ENCODE assay signal across 8 mouse cellular contexts in the genomic region with DNA sequence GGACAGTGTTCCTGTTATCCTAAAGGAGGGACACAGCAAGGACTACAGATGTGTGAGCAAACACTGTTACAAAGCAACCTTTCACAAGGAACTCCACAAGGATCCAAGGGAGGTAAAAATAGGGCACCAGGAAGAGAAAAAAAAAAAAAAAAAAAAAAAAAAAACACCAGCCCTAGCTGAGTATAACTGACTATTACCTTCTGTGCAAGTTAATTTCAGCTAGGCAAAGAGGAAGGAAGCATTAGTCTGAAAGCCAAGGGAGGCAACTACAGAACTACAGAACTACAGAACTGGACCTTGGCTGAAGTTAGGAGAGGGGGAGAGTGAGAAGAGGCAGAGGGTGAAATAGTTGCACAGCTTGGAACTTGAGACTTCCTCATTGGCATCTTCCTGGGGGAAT. TPM values are rescaled to one million over a fixed set of nuclear protein-coding genes. Genes with fewer than 3 reads are reported as not detected.
DNase-seq lines count a peak whose midpoint lies in the region; ATAC-seq and TF ChIP-seq lines count a peak whose summit lies in the region.

No protein-coding gene starts in this region.

- H3K9ac ChIP-seq in hindbrain, embryonic 14.5 days, result peak overlapping the region; percentile 84
- H3K9ac ChIP-seq in neural tube, embryonic 13.5 days, result peak overlapping the region; percentile 88

- H3K4me2 ChIP-seq in hindbrain, embryonic 14.5 days (replicated peaks), result peak overlapping the region; percentile 61; the same call in 1 of the 2 replicates
- H3K4me2 ChIP-seq in neural tube, embryonic 13.5 days, result peak overlapping the region; percentile 66; the same call in 1 of the 2 replicates

- H3K27me3 ChIP-seq in erythroblast, embryonic 14.5 days (ENCODE audit: control insufficient read depth), result no peaks in the 10 kb centered on the region
- no peaks in the 10 kb centered on the region for H3K27me3 ChIP-seq in hindbrain, embryonic 14.5 days (ENCODE audit: control insufficient read depth, insufficient read depth, low read length)
- no peaks in the 10 kb centered on the region for H3K27me3 ChIP-seq in neural tube, embryonic 13.5 days

- TF ChIP-seq POLR2A in lung, adult 2 months (IDR thresholded peaks at IDR 0.05; ENCODE audit: borderline replicate concordance, extremely low read depth, low read depth, low read length), result no peak

- H3K27ac ChIP-seq in hindbrain, embryonic 14.5 days, result no peak overlapping the region
- H3K27ac ChIP-seq in neural tube, embryonic 13.5 days (replicated peaks), result 0 out of 2 replicates have a peak overlapping the region, but pooled peaks have one; percentile 98

- ATAC-seq in erythroblast, adult 5-6 weeks (replicated peaks; ENCODE audit: low FRiP score, poor library complexity, severe bottlenecking), result no peak
- no peak for ATAC-seq in hindbrain, embryonic 14.5 days (ENCODE audit: low FRiP score)
- ATAC-seq in neural tube, embryonic 13.5 days (ENCODE audit: low read depth), result no peak
- no peak for ATAC-seq in frontal cortex, adult (ENCODE audit: low TSS enrichment)

- TF ChIP-seq CTCF in lung, adult 2 months (IDR thresholded peaks at IDR 0.05; ENCODE audit: insufficient read depth, low read length), result no peak

- no peaks in the 10 kb centered on the region for H3K9me3 ChIP-seq in erythroblast, embryonic 14.5 days (ENCODE audit: control insufficient read depth, low read length)
- no peaks in the 10 kb centered on the region for H3K9me3 ChIP-seq in hindbrain, embryonic 14.5 days (ENCODE audit: control insufficient read depth, low read length)
- no peaks in the 10 kb centered on the region for H3K9me3 ChIP-seq in neural tube, embryonic 13.5 days

- peaks cover 20% of the 10 kb centered on the region for H3K4me1 ChIP-seq in erythroblast, embryonic 14.5 days (ENCODE audit: control insufficient read depth)
- H3K4me1 ChIP-seq in lung, adult 2 months (ENCODE audit: control insufficient read depth, insufficient read depth, low read length), result peaks cover 7% of the 10 kb centered on the region; the same call in 1 of the 2 replicates
- peaks cover 9% of the 10 kb centered on the region; the same call in 1 of the 2 replicates for H3K4me1 ChIP-seq in hindbrain, embryonic 14.5 days (replicated peaks; ENCODE audit: control insufficient read depth, insufficient read depth, low read length)
- peaks cover 27% of the 10 kb centered on the region for H3K4me1 ChIP-seq in neural tube, embryonic 13.5 days (replicated peaks)

- H3K36me3 ChIP-seq in erythroblast, embryonic 14.5 days (ENCODE audit: control insufficient read depth), result no peaks in the 10 kb centered on the region; the same call in 1 of the 2 replicates
- no peaks in the 10 kb centered on the region; the same call in 1 of the 2 replicates for H3K36me3 ChIP-seq in hindbrain, embryonic 14.5 days (replicated peaks; ENCODE audit: control insufficient read depth, insufficient read depth)
- H3K36me3 ChIP-seq in neural tube, embryonic 13.5 days, result no peaks in the 10 kb centered on the region

- DNase-seq in lung, adult 2 months, result no peak
- DNase-seq in lung, adult 18-20 months, result no peak
- DNase-seq in hindbrain, embryonic 14.5 days (ENCODE audit: low spot score), result no peak
- DNase-seq in cerebellum, postnatal 25 days, result no peak

- peak overlapping the region; percentile 77 for H3K4me3 ChIP-seq in erythroblast, embryonic 14.5 days (replicated peaks)
- peak overlapping the region; percentile 31 for H3K4me3 ChIP-seq in lung, adult 2 months (replicated peaks; ENCODE audit: extremely low read depth, low read depth, low read length)
- H3K4me3 ChIP-seq in hindbrain, embryonic 14.5 days (replicated peaks; ENCODE audit: low read length), result no peak overlapping the region
- H3K4me3 ChIP-seq in neural tube, embryonic 13.5 days, result peak overlapping the region; percentile 65; the same call in 1 of the 2 replicates

RNA-seq across cellular contexts. Expression of a gene that starts 0.9 kb away (rescaled TPM):
- 0.07 and 0.08 TPM in 2 replicates for polyA plus RNA-seq in erythroblast, embryonic 14.5 days (2012)
- total RNA-seq in erythroblast, adult 5-6 weeks (2015; ENCODE audit: low replicate concordance), result 18.8 and 19.6 TPM in 2 replicates
- 18.1 and 23.4 TPM in 2 replicates for total RNA-seq in erythroblast, adult 5-6 weeks (2017; ENCODE audit: low replicate concordance)
- 13.1 and 23.0 TPM in 2 replicates for polyA plus RNA-seq in lung, adult 2 months (2012; rRNA removed)
- polyA plus RNA-seq in hindbrain, embryonic 14.5 days (2014; fragmentation: Nextera tagmentation; extraction: Ambion mirVana), result 37.8 and 40.2 TPM in 2 replicates
- polyA plus RNA-seq in neural tube, embryonic 13.5 days (2015; fragmentation: Nextera tagmentation; extraction: Ambion mirVana), result 28.5 and 34.5 TPM in 2 replicates

RNA-seq across cellular contexts. Expression of a gene that starts 57.9 kb away (rescaled TPM):
- polyA plus RNA-seq in erythroblast, embryonic 14.5 days (2012), result 0.11 and 0.33 TPM in 2 replicates
- total RNA-seq in erythroblast, adult 5-6 weeks (2015; ENCODE audit: low replicate concordance), result 22.2 and 51.7 TPM in 2 replicates
- total RNA-seq in erythroblast, adult 5-6 weeks (2017; ENCODE audit: low replicate concordance), result 22.9 and 24.1 TPM in 2 replicates
- polyA plus RNA-seq in lung, adult 2 months (2012; rRNA removed), result 4.5 and 7.2 TPM in 2 replicates
- polyA plus RNA-seq in hindbrain, embryonic 14.5 days (2014; fragmentation: Nextera tagmentation; extraction: Ambion mirVana), result 30.8 and 34.3 TPM in 2 replicates
- 30.0 and 36.1 TPM in 2 replicates for polyA plus RNA-seq in neural tube, embryonic 13.5 days (2015; fragmentation: Nextera tagmentation; extraction: Ambion mirVana)

Comparison
In these comparisons a context has a peak if more than half of its experiments do, and no peak if none do; other contexts are left out.
1. RNA of a gene that starts 0.9 kb away (polyA plus RNA-seq): 37.8 to 40.2 TPM in hindbrain, embryonic 14.5 days, 28.5 to 34.5 TPM in neural tube, embryonic 13.5 days and 13.1 to 23.0 TPM in lung, adult 2 months; 0.07 to 0.08 TPM in erythroblast, embryonic 14.5 days; every median in the first group is over 10 times any median in the second.